Mouse (Mus musculus) CH12.LX (cell line): ENCODE measurements around the gene Ttll7. TPM values are rescaled to one million over a fixed set of nuclear protein-coding genes. Genes with fewer than 3 reads are reported as not detected.

Experiments
- DNase-seq: peaks from one replicate; pipeline ENCODE4 v3.0.0-alpha.2; 2013; ENCODE audit errors: extremely low read depth
- H3K27ac ChIP-seq: 2 replicates; pipeline ENCODE4 v1.5.1; 2012; ENCODE audit warnings: low read depth, mild to moderate bottlenecking, control low read depth, moderate library complexity; ENCODE audit not compliant: insufficient read depth
- H3K27me3 ChIP-seq: replicated peaks from 2 replicates; pipeline ENCODE3; 2012; ENCODE audit warnings: inconsistent platforms
- H3K36me3 ChIP-seq, 2 experiments: replicated peaks in 1 of 2; 2 replicates each; pipeline versions ENCODE3 to v1.6.1; 2012; ENCODE audit warnings: inconsistent platforms in 1 of 2, low read length in 1 of 2, mild to moderate bottlenecking in 1 of 2, mixed read lengths in 1 of 2, moderate library complexity in 1 of 2; ENCODE audit not compliant: control insufficient read depth in 1 of 2, insufficient read depth in 1 of 2
- H3K4me1 ChIP-seq, 2 experiments: 2 replicates each; pipeline ENCODE4 v1.6.1; 2012; ENCODE audit warnings: inconsistent platforms in 1 of 2, moderate library complexity in 1 of 2; ENCODE audit not compliant: insufficient read depth in 2 of 2, control insufficient read depth in 1 of 2
- H3K4me2 ChIP-seq: 2 replicates; pipeline ENCODE4 v1.6.1; 2012; ENCODE audit warnings: low read depth, mild to moderate bottlenecking, control low read depth; ENCODE audit not compliant: poor library complexity, insufficient read depth, severe bottlenecking
- H3K4me3 ChIP-seq, 3 experiments: fragments of 150-350 bp in 1 of 3; sonication (generic) in 1 of 3; replicated peaks in 1 of 3; 2 replicates each; pipeline versions ENCODE3 to v1.5.1; 2011 to 2012; ENCODE audit warnings: low read depth in 2 of 3, low read length in 2 of 3, mild to moderate bottlenecking in 2 of 3, moderate library complexity in 2 of 3, control low read depth in 1 of 3, improper control_type of control experiment in 1 of 3, inconsistent platforms in 1 of 3, mixed read lengths in 1 of 3; ENCODE audit not compliant: poor library complexity in 1 of 3
- H3K79me2 ChIP-seq: replicated peaks from 2 replicates; pipeline ENCODE4 v1.6.1; 2012; ENCODE audit warnings: mild to moderate bottlenecking, moderate library complexity; ENCODE audit not compliant: control insufficient read depth, poor library complexity, insufficient read depth, severe bottlenecking; ENCODE audit errors: extremely low read depth
- H3K9ac ChIP-seq: 2 replicates; pipeline ENCODE4 v1.6.1; 2012; ENCODE audit warnings: low read depth, mild to moderate bottlenecking, control low read depth, moderate library complexity; ENCODE audit not compliant: insufficient read depth
- H3K9me3 ChIP-seq: replicated peaks from 2 replicates; pipeline ENCODE3; 2012; ENCODE audit warnings: low read length, inconsistent platforms, mixed read lengths
- CHD1 ChIP-seq: IDR thresholded peaks from 2 replicates; pipeline ENCODE4 v1.6.1; 2012; ENCODE audit warnings: low read depth, low read length, improper control_type of control experiment, inconsistent platforms
- CTCF ChIP-seq, 2 experiments: IDR thresholded peaks in 1 of 2; conservative IDR thresholded peaks in 1 of 2; 2 replicates each; pipeline ENCODE4 v1.5.1; 2011 to 2012; ENCODE audit warnings: low read depth in 2 of 2, low read length in 2 of 2, improper control_type of control experiment in 1 of 2, inconsistent platforms in 1 of 2, mild to moderate bottlenecking in 1 of 2, moderate library complexity in 1 of 2
- ELF1 ChIP-seq: IDR thresholded peaks from 2 replicates; pipeline ENCODE4 v1.6.1; 2014; ENCODE audit warnings: low read depth, mild to moderate bottlenecking, inconsistent platforms, low read length, improper control_type of control experiment
- EP300 ChIP-seq: IDR thresholded peaks from 2 replicates; pipeline ENCODE4 v1.6.1; 2011; ENCODE audit warnings: low read length, improper control_type of control experiment
- HCFC1 ChIP-seq: IDR thresholded peaks from 2 replicates; pipeline ENCODE4 v1.6.1; 2012; ENCODE audit warnings: low read depth, mild to moderate bottlenecking, inconsistent platforms, low read length, improper control_type of control experiment
- JUND ChIP-seq: conservative IDR thresholded peaks from 2 replicates; pipeline ENCODE4 v1.6.1; 2011; ENCODE audit warnings: low read depth, low read length, improper control_type of control experiment
- KAT2A ChIP-seq: IDR thresholded peaks from 2 replicates; pipeline ENCODE4 v1.6.1; 2012; ENCODE audit warnings: low read length, improper control_type of control experiment, inconsistent platforms; ENCODE audit not compliant: insufficient replicate concordance
- MAFK ChIP-seq: IDR thresholded peaks from 2 replicates; pipeline ENCODE4 v1.6.1; 2011; ENCODE audit warnings: low read length, improper control_type of control experiment; ENCODE audit not compliant: insufficient replicate concordance
- MAX ChIP-seq: IDR thresholded peaks from 2 replicates; pipeline ENCODE4 v1.6.1; 2011; ENCODE audit warnings: low read length, improper control_type of control experiment
- MEF2A ChIP-seq: IDR thresholded peaks from 2 replicates; pipeline ENCODE4 v1.6.1; 2014; ENCODE audit warnings: low read depth, mild to moderate bottlenecking, inconsistent platforms, low read length, improper control_type of control experiment, borderline replicate concordance
- MXI1 ChIP-seq: IDR thresholded peaks from 2 replicates; pipeline ENCODE4 v1.6.1; 2011; ENCODE audit warnings: mild to moderate bottlenecking, low read depth, low read length, improper control_type of control experiment
- NELFE ChIP-seq: IDR thresholded peaks from 2 replicates; pipeline ENCODE4 v1.6.1; 2011; ENCODE audit warnings: low read depth, low read length, improper control_type of control experiment
- NRF1 ChIP-seq: IDR thresholded peaks from 2 replicates; pipeline ENCODE4 v1.6.1; 2014; ENCODE audit warnings: low read depth, mild to moderate bottlenecking, inconsistent platforms, low read length, improper control_type of control experiment, moderate library complexity
- PAX5 ChIP-seq: IDR thresholded peaks from 2 replicates; pipeline ENCODE4 v1.6.1; 2012; ENCODE audit warnings: low read length, inconsistent platforms, mixed read lengths
- SIN3A ChIP-seq: IDR thresholded peaks from 2 replicates; pipeline ENCODE4 v1.6.1; 2012; ENCODE audit warnings: low read length, improper control_type of control experiment, inconsistent platforms
- TCF12 ChIP-seq: IDR thresholded peaks from 2 replicates; pipeline ENCODE4 v1.6.1; 2014; ENCODE audit warnings: low read depth, mild to moderate bottlenecking, inconsistent platforms, low read length, improper control_type of control experiment
- ZC3H11A ChIP-seq: IDR thresholded peaks from 2 replicates; pipeline ENCODE4 v1.6.1; 2012; ENCODE audit warnings: low read depth, mild to moderate bottlenecking, inconsistent platforms, low read length, improper control_type of control experiment
- ZNF384 ChIP-seq: IDR thresholded peaks from 2 replicates; pipeline ENCODE4 v1.6.1; 2012; ENCODE audit warnings: low read depth, low read length, improper control_type of control experiment, inconsistent platforms
- dilution Hi-C: fragments of 300-500 bp; cut with MboI; formaldehyde crosslinking; loops from 2 replicates; pipeline ENCODE4 v1.14.3; 2020; ENCODE audit warnings: low sequenced_read_pairs; ENCODE audit not compliant: extremely low pct_unique_long_range_greater_than_20kb, extremely low pct_ligation_motif_present
- in situ Hi-C: fragments of 300-500 bp; cut with MboI; formaldehyde crosslinking; loops from 3 replicates; pipeline ENCODE4 v1.14.3; 2019; ENCODE audit warnings: low sequenced_read_pairs, low pct_ligation_motif_present, low pct_unique_long_range_greater_than_20kb, mixed read lengths
- polyA plus RNA-seq: library from polyadenylated mRNA; unstranded; fragments of >175 nt; gene quantifications from 2 replicates; pipeline ENCODE4 v1.2.1, GENCODE M21; 2012; ENCODE audit warnings: low read depth; ENCODE audit not compliant: insufficient read length
- total RNA-seq, 2 experiments: library from RNA; depleted of rRNA; stranded (reverse); fragments of 300-350 nt in 1 of 2; fragments of >200 nt in 1 of 2; gene quantifications; 2 replicates each; pipeline ENCODE4 v1.2.3; 2012 to 2014

Gene Ttll7
- total and polyA plus RNA-seq, 3 experiments: 1.7 to 3.9 (median 2.0) TPM

DNA sequence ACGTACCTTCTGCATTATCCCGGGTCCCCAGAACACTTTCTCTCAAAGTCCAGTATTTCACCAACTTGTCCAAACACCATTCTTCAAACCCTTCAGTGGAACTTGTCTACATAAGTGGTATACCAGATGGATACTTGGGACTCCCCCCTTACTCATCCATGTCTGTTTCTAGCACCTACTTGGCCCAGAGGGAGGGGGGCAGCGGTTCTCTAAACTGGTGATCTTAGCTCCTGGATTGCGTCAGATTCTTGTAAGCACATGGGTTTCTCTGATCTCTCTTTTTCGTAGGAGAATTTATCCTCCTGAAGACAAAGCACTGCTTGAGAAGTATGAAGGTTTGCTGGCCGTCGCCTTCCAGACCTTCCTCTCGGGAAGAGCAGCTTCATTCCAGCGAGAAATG is 79.0 kb downstream of the Ttll7 start (continued):
- peak; percentile 91 for TF ChIP-seq MEF2A
- TF ChIP-seq PAX5: no peak
- TF ChIP-seq JUND: peak; percentile 91
- peak; percentile 20; the same call in 1 of the 2 replicates for TF ChIP-seq ELF1
- TF ChIP-seq ZC3H11A: no peak
- TF ChIP-seq HCFC1: peak; percentile 65
- 0 out of 2 replicates have a peak, but pooled peaks have one; percentile 37 for TF ChIP-seq MAFK
- no peak; the same call in 1 of the 2 replicates for TF ChIP-seq CHD1
- no peak for TF ChIP-seq CTCF (conservative IDR thresholded peaks at IDR 0.05 in 1 of 2, IDR thresholded peaks at IDR 0.05 in 1 of 2; ENCODE audit: low read depth in 2 of 2, low read length in 2 of 2)
- TF ChIP-seq, all 38 proteins: peak for 19

- Histone ChIP-seq H3K9me3 (peaks cover 16% of the 10 kb centered on the region), H3K27me3 (no peaks in the 10 kb centered on the region), H3K4me2 (peak overlapping the region; percentile 18; the same call in 1 of the 2 replicates)
- dilution Hi-C loops: no loop called here
- in situ Hi-C loops: loop anchor here (25.0 kb wide), 1 partner anchor 745 kb away; no protein-coding TSS in a partner anchor
- peak; percentile 64 for DNase-seq
- no peak for TF ChIP-seq CTCF (conservative IDR thresholded peaks at IDR 0.05 in 1 of 2, IDR thresholded peaks at IDR 0.05 in 1 of 2; ENCODE audit: low read depth in 2 of 2, low read length in 2 of 2)
- TF ChIP-seq ZNF384: 0 out of 2 replicates have a peak, but pooled peaks have one; percentile 7
- TF ChIP-seq CHD1: peak; percentile 75; the same call in 1 of the 2 replicates
- peak; percentile 33; the same call in 1 of the 2 replicates for TF ChIP-seq TCF12
- peak; percentile 43 for TF ChIP-seq EP300
- 0 out of 2 replicates have a peak, but pooled peaks have one; percentile 59 for TF ChIP-seq KAT2A
- no peak for TF ChIP-seq PAX5
- TF ChIP-seq MAX: no peak
- peak; percentile 42; the same call in 1 of the 2 replicates for TF ChIP-seq MEF2A
- TF ChIP-seq NELFE: no peak
- 0 out of 2 replicates have a peak, but pooled peaks have one; percentile 14 for TF ChIP-seq JUND
- TF ChIP-seq MXI1: peak; percentile 15; the same call in 1 of the 2 replicates
- no peak for TF ChIP-seq NRF1
- TF ChIP-seq SIN3A: 0 out of 2 replicates have a peak, but pooled peaks have one; percentile 19
- TF ChIP-seq, all 38 proteins: peak for 9
- Histone ChIP-seq H3K9ac (peak overlapping the region; percentile 7; the same call in 1 of the 2 replicates), H3K27ac (peak overlapping the region; percentile 87; the same call in 1 of the 2 replicates), H3K4me1 (peaks cover 41 to 70% of the 10 kb centered on the region in 2 experiments), H3K79me2 (no peaks in the 10 kb centered on the region), H3K36me3 (peaks cover 4 to 7% of the 10 kb centered on the region in 2 experiments), H3K4me3 (no peak overlapping the region)
Observed at GRCm38 (mm10) chr3:146932506-146932905, 80.3 kb downstream of the Ttll7 start.
